Mouse (Mus musculus) megakaryocyte-erythroid progenitor cell, adult 5-6 weeks (primary cell): ENCODE results near the gene Prkn. TPM values are rescaled to one million over a fixed set of nuclear protein-coding genes. Genes with fewer than 3 reads are reported as not detected.
"Not testable (repeated sequence)": the region's sequence is repeated elsewhere in the genome, so short reads cannot be mapped to it uniquely, and the experiment has no call there.

Experiments
- ATAC-seq: replicated peaks from 2 replicates; pipeline ENCODE4 v1.8.0; 2016; ENCODE audit warnings: mild to moderate bottlenecking, inconsistent platforms; ENCODE audit not compliant: severe bottlenecking, poor library complexity, low FRiP score, low TSS enrichment
- total RNA-seq, 2 experiments: library from RNA; stranded (forward) in 1 of 2; stranded (reverse) in 1 of 2; fragments of 200-1000, 215-1000 nt in 1 of 2; fragments of >200 nt in 1 of 2; fragmentation: Nextera tagmentation in 1 of 2; gene quantifications; 2 replicates each; pipeline ENCODE4 v1.2.3; 2014 to 2017

The Prkn gene
- total RNA-seq, 2 experiments from 2014 or later, result 3.1 to 5.9 TPM

DNA sequence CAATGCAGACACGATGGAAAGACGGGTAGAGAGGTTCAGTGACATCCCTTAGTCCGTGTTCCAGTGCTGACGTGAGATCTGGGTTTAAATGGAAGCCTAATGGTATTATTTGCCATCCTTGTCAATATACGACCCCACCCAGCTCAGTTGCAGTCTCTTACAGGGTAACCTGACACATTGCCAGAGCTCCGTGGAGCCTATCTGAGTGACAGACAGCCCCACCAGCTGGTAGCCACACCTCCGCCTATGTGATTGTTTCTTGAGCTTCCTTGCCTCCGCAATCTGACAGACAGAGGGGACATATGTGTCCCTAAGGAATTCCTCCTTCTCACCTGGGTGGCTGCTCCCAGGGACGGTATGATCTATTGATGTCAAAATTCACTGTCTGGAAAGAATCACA lies 1141.5 kb downstream of the Prkn start:
- no peak for ATAC-seq

DNA sequence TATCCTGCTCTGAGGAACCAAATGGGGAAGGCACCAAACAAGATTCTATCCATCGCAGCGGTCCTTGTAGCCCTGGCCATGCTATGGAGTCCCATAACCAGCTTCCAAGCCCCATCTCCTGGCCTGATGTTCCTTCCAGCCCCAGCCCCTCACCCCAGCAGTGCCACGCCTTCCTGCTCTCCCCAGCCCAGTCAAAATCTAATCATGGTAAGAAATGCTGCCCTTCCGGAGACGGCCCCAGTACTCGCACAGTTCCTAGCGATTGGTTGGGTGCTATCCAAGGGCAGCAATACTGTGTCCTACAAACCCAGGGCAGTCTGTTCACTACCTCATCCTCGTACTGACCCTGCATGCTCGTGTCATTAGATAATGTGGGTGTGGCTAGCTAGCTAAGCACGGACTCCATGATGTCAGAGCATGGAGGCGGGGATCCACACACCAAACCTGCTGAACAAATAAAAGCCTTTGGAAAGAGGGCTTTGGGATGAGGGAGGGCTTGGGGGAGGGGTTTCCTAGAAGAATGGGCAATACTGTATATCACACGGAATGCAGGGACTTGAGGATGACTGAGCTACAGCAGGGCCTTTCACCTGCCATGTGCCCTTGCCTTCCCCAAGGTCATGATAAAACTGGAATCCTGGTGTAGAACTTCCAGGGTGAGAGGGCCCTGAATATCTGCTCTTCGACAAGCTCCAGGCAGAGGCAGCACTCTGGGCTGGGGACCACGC lies 1148.1 kb downstream of the Prkn start:
- ATAC-seq, result peak; percentile 77

DNA sequence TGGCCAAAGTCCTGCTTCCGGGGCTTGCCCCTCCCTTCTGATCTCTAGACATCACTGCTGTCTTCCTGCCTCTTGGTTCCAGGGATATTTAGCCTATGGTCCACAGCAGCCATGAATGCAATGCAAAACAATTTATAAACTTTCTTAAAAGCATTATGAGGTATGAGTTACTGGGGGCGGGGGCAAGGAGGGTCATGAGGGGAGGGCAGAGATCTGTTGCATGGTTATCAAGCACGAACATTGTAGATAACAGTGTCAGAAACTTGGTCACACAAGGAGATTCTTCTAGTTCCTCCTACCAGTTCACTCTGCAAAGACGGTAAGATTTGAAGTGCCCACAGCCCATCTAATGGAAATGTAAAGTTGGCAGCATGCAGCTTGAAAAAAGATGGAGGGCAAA lies 1149.1 kb downstream of the Prkn start:
- no peak for ATAC-seq

GRCm38 (mm10) chr17:11990386-11991087 lies 1150.4 kb downstream of the Prkn start:
- no peak for ATAC-seq

DNA sequence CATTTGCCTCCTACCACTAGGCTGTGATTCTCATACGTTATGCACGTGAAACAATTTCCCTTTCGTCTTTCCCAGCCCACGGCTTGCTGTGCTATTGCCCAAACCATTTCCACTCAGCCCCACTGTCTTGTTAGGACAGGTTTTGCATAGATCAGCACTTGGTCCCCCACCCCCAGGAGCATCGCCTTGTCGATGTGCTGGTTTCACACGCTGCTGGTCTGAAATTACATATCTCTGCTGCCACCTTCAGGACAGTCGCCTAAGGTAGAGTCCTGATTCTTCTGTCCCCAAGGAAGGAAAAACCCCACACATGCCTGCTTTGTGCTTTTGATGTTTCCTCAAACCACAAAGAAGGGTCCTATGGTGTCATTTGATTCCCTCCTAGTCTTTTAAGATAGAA lies 1153.1 kb downstream of the Prkn start:
- peak; percentile 60 for ATAC-seq

DNA sequence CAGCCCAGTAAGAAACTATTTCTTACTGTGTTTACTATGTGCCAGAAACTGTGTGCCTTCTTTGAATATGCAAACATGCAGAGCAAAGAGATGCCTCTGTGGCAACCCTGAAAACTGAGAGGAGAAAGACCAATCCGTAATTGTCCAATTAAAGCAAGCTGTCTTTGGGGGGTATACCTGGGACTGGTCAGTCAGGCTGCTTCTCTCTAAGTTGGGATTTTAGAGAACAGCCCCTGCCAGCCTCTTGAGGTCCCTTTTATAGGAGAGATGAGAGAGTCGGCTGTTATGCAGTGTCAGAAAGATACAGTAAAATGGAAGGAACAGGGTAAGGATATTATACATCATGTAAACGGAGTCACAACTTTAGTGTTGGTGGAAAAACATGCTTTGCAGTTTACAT lies 1154.1 kb downstream of the Prkn start:
- no peak for ATAC-seq

- ATAC-seq, result not testable (repeated sequence)
These were observed 1154.6 kb downstream of the Prkn start for GRCm38 (mm10) chr17:11994754-11995153.

GRCm38 (mm10) chr17:11995522-11995921 lies 1155.3 kb downstream of the Prkn start:
- ATAC-seq, result no peak

DNA sequence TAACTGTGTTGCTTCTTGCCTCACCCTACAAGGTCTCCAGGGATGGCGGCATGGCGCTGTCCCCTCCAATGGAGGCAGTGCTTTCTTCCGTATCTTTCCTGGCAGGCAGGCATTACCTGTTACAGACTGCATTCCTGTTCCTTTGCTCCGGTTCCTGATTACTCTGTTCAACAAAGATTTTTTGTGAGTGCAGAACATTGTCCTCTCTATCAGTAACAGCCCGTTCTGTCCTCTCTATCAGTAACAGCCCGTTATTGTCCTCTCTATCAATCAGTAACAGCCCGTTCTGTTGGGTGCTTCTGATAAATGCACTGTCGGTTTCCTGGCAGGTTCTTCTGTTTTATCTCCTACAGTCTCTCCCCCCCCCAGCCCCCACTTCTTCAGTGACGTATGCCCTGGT lies 1156.1 kb downstream of the Prkn start:
- ATAC-seq, result peak; percentile 91

DNA sequence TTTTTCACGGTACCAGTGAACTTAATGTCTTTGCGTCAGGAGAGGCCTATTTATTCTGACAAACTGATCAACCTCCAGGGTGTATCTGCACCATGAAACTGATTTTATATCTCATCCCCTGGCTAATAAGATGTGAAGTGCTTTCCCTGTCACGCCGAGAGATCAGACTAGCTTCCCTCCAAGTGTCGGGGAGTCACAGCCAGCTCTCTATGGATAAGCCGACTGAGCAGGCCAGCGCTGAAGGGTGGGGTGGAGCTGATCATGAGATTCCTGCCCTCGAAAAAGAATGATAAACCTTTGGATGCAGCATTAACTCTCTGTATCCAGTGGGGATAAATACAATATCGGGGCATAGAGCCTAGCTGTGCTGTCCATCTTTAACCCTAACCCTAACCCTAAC lies 1160.1 kb downstream of the Prkn start:
- no peak for ATAC-seq

DNA sequence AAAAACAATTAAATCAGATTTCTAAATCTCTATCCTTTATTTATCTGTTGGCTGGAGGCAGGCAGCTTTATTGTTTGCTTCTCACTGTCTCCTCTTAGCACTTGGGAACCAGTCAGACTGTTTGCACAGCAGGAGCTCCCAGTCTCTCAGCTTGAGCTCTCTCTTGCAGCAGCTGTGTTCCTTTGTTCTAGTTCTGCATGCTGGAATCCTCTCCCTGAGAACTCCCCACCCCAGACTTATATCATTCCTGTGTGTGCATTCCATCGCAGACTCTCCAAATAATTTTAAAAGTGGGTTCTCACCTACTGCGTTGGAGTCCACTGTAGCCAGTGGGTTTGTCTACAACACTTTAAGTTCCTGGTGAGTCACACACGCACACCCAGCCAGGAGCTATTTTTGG lies 1181.1 kb downstream of the Prkn start:
- no peak for ATAC-seq

GRCm38 (mm10) chr17:12029362-12029761 lies 1189.2 kb downstream of the Prkn start:
- no peak for ATAC-seq

DNA sequence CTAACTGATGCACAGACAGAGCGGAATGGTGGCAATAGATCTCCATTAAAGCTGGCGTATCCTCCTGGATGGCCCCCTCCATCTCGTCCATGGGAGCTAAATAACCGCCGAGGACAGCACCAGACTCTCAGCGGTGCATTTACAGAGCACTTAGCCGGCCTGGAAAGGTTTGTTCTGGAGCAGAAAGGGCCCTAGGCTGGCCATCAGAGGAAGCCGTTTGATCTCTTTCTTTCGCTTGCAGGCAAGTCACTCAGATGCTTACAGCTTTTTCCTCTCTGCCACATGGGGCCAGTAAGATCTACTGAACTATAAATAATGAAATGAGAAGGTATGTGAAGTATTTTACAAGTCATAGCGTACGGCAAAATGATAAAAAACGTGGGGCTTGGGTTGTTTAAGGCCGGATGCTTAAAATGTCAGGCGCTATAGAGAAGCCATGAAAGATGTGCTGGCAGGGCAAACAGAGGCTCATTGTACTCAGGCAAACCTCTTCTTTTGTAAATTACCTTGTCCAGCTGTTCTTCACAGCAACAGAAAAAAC lies 1189.8 kb downstream of the Prkn start:
- no peak for ATAC-seq

GRCm38 (mm10) chr17:12030556-12031160 lies 1190.5 kb downstream of the Prkn start:
- no peak for ATAC-seq

DNA sequence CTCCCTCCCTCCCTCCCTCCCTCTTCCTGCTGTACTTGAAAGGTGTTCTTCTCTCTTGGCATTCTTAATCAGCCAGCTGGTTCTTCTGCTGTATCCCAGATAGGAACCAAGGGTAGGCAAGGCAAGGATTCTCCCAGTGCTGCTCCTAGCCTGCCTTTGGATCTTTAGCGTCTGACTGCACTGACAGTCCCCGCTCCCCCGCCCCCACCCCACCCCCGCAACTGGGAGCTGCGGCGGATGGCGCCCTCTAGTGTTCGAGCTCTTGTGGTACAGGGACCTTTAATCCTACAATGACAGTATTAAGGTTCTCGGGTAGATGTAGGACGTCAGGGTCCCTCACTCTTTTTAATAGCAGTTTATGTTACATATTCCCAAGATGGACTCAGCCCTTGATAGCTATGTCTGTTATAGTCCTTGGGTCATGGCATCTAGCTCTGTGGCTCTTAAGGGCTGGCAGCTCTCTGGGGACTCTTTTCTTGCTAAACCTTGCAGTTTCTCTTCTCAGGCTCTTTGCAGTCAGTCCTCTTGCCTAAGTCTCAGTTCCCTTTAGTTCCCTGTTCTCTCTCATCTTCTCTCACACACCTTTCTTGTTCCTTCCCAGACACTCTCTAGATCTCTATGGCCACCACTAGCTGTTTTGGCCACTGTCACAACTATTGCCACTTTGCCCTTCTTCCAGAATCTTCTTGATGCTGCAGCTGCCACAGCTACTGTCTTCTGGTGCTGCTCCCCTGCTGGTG lies 1191.2 kb downstream of the Prkn start:
- peak; percentile 64 for ATAC-seq

- no peak for ATAC-seq
These were observed 1192.0 kb downstream of the Prkn start for GRCm38 (mm10) chr17:12032014-12032791.

DNA sequence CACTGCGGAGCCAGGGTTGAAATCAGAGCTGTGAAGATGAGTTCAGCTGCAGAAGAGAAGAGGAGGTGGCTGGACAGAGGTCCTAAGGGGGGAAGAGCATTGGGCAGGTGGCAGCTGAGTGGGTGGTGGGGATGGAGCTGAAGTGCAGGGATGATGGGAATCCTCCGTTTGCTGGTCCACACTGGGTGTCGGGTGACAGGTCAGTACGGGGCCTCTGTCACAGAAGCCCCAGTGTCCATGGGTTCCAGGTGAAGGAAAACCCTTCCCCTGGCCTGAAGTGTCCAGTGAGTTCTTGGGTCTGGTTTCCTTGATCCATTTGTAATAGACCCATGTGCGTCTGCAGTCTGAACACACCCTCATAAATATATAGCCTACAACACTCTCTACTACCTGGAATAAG lies 1195.2 kb downstream of the Prkn start:
- ATAC-seq, result no peak

GRCm38 (mm10) chr17:12036205-12036604 lies 1196.0 kb downstream of the Prkn start:
- no peak for ATAC-seq

DNA sequence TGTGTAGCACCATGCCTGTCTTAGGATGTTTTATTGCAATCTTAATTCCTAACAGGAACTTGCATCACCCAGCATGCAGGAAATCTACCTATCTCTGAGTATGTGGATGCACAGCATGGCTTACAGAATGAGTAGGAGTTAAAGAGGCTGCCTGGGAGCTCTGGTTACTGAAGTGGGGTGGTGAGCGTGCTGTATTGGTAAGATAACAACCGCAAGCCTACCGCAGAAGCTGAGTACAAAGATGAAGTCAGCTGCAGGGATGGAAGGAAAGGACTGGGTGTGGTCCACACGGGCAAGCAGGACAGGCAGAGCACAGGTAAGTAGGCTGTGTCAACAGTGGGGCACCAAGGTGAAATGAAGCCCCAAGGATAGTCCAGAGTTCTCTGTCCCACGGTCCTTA lies 1196.9 kb downstream of the Prkn start:
- peak; percentile 93 for ATAC-seq
